Mouse (Mus musculus) kidney, postnatal 10 days (tissue): ENCODE measurements at regions not wholly inside any gene's neighbourhood (a gene's known extent, or its start where the extent isn't known, plus 50 kb on each side); places are given as distances from the start of the nearest gene placed in this dataset.
"Not testable (repeated sequence)": the region's sequence is repeated elsewhere in the genome, so short reads cannot be mapped to it uniquely, and the experiment has no call there.

Experiments
- DNase-seq: peaks from one replicate; pipeline ENCODE4 v3.0.0; 2021; ENCODE audit warnings: mixed read lengths

- DNase-seq = no peak
These were observed 139.9 kb downstream of the Sptssa start for GRCm38 (mm10) chr12:54516463-54516862.

DNA sequence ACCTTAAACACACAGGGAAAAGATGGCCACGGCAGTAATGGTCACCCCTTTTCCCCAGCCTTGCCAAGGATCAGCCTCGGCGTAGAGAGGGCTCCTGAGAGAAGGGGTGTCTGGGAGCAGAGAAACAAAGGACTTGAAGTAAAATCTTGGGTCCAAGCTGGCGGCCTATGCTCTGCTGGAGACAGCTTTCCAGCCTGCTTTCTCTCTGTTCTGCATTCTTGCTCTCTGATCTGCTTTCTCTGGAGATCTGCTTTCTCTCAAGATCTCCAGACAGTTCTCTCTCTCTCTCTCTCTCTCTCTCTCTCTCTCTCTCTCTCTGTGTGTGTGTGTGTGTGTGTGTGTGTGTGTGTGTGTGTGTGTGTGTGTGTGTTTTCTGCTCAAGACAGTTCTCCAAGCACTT is 140.3 kb downstream of the Sptssa start:
- DNase-seq = not testable (repeated sequence)

DNA sequence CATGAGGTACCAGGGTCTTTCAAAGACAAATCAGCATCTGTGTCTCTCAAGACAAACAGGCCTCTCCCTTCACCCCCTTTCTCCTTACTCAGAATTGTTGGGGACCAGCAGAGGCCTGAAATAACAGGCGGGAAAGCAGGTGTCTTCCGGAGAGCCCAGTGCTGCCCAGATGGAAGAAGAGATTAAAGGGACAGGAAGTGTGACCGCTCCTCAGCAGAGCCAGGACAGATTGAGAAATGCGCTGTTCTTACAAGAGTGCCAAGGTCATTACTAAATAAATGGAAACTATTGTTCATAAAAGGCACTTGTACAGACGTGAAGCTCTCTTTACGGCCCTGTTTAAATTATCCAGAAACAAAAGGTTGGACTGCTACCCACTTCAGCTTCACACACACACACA is 146.5 kb downstream of the Sptssa start:
- DNase-seq = peak; percentile 22

DNA sequence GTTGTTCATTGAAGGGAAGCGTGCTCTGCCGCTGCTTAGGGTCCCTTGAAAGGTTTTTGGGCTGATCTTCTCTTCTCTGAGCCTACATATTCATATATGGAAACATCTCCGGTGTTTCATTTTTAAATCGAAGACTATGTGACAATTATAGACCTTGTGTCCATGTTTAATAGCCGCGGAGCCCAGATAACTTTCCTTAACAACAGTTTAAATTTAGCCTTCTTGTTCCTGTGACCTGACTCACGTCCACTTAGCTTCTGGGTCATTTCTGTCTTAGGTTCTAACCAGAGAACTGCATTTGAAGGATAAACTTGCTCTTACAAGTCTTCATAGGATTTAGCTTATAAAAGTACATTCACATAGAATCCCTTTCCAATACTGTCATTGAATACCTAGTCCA is 153.6 kb downstream of the Sptssa start:
- no peak for DNase-seq

DNA sequence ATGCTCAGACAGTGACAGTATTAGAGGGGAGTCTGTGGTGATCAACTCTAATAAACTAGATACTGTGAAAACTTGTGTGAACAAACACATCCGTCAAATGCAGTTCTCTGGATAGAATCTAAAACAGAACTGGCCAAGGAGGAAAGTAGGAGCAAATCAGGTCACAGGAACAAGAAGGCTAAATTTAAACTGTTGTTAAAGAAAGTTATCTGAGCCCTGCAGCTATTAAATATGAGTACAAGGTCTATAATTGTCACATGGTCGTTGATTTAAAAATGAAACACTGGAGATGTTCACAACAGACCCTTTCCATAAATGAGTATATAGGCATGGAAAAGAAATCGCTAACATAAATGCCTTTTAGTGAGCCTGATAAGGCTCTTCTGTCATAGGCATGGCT is 156.4 kb downstream of the Sptssa start:
- DNase-seq = no peak

- DNase-seq = no peak
These were observed 160.5 kb downstream of the Sptssa start for GRCm38 (mm10) chr12:54495701-54496374.

DNA sequence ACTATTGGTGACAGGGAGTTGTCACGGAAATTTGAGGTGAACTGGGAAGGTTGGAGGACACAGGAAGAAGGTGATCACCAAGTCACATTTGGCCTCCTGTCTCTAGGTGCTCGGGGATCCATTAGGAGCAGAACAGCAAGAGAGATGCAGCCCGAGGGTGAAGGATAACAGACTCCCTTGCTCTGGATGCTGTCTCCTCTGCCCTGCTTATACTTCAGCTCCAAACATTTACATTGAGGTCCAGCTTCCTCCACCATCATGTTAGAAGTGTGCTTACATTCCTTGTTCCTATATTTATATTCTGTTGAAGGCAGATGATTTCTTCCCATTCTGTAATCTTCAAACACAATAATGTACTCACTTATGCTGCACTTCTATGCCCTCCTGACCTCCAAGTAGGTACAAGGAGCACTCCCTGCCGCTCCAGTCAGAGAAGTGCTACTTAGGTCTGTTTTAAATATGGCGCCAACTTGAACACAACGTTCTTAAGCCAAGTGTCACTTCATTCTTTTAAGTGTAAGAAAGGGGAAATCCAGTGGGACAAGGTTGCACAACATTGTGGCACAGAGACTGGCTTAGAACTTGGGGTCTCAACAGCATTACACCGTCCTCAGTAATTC is 161.5 kb downstream of the Sptssa start:
- no peak for DNase-seq

DNA sequence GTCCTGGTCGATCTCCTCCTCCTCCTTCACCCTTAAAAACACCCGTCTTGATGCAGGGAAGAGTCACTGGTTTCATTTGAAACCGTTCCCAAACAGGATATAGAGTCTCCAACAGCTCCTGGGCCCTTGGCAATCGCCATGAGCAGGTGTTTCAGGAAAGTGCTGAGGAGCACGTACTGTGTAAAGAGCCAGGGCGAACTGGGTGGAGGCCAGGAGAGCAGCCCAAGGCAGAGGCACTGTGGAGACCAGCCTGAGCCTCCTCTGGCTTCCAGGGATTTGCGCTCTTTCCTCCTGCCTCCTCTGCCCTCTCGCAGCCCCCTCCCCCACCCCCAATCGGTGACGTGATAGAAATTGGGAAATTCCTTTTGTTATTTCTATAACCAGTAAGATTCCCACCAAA is 163.6 kb downstream of the Sptssa start:
- peak; percentile 18 for DNase-seq

- no peak for DNase-seq
These were observed 165.9 kb downstream of the Sptssa start for GRCm38 (mm10) chr12:54490460-54490859.

- peak; percentile 87 for DNase-seq
These were observed 166.7 kb downstream of the Sptssa start for GRCm38 (mm10) chr12:54489675-54490074.

- DNase-seq = no peak
These were observed 168.7 kb downstream of the Sptssa start for GRCm38 (mm10) chr12:54487689-54488088.

DNA sequence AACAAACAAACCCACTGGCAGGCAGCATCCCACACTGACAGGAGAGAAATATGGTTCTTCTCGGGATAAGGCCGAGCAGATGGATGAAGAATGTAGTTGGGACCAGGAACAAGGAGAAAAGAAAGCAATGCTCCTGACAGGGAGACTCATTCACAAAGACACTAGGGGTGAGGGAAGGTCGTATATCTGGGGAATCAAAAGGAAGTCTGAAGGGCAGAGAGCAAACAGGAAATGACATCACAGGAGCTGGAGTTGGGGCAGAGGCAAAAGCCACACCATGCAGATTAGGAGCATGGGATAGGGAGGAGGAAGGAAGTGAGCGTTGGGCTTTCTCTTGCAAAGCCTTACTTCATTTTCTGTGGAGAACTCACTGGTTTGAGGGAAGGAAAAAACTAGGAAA is 174.4 kb downstream of the Sptssa start:
- peak; percentile 34 for DNase-seq

- peak; percentile 49 for DNase-seq
These were observed 176.5 kb downstream of the Sptssa start for GRCm38 (mm10) chr12:54479841-54480240.

DNA sequence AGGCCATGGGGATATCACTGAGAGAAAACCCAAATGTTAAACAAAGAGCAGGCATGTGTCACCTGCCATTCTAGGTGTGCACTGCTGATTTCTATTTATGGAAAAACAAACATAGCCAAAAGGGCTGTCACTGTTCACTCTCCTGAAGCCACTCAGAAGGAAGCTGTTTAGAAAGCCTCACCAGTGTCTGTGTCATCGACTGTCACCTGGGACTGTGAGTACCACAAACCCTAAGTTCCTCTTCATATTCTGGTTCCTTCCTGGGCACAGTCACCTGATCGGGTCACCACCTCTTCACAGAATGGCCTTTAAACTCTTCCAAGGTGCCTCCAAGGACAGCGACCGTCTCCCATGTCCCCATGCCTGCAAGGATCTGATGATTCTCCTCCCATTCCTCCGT is 183.5 kb downstream of the Sptssa start:
- DNase-seq = no peak

DNA sequence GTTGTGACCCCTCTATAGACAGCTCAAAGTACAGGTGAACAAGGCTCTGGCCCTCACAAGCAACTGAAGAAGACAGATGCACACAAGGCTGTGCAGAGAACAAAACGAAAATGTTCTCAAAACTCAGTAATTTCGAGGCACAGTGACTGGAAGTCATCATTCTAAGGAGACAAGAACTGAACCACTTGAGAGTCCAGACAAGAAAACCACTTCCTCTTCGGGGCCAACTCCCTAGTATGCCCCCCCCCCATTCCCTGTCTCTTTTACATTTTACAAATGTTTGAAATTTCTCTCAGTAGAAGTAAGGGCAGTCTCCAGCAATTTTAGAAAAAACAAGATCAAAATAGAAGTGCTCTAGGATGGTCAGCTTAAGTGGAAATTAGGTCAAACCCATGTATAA is 184.0 kb downstream of the Sptssa start:
- DNase-seq = no peak

GRCm38 (mm10) chr12:54467635-54468034 is 188.7 kb downstream of the Sptssa start:
- no peak for DNase-seq

GRCm38 (mm10) chr12:54463806-54464205 is 192.6 kb downstream of the Sptssa start:
- peak; percentile 28 for DNase-seq

DNA sequence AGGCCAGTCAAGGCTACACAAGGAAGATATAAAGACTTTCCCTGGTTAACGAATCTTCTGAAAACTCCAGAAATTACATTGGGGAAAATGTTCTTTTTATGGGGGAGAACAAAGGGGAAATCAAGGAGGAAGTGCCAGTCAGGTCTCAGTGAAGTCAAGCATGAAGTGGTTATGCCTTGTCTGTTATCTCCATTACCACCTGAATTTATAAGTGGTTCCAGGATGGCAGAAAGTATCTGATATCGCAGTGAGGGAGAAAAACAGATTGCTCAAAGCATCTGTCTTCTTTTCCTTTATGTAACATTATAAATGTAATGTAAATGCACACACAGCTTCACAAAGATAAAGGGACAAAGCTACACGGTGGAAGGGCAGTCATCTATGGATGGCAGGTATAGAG is 195.0 kb downstream of the Sptssa start:
- no peak for DNase-seq

DNA sequence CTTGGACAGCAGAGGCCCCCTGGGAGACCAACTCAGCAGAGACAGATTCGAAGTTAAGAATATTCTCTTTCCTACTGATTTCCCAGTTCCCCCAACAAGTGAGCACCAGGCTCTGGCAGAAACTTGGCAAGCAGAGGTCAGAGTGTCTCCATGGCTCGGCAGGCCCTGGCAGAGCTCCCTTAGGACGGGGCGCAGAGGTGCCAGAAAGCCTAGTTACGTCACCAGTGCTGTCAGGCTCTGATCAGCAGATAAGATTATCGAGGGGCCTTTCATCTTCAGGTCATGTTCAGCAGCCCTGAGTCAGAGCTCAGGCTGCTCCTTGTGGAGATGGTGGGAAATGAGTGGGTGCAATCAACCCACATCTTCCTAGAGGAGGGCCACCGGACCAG is 196.2 kb downstream of the Sptssa start:
- DNase-seq = no peak

- DNase-seq = no peak
These were observed 196.8 kb downstream of the Sptssa start for GRCm38 (mm10) chr12:54459462-54460134.

GRCm38 (mm10) chr12:54456731-54457130 is 199.6 kb downstream of the Sptssa start:
- DNase-seq = no peak

GRCm38 (mm10) chr12:54454606-54455005 is 201.8 kb downstream of the Sptssa start:
- no peak for DNase-seq

DNA sequence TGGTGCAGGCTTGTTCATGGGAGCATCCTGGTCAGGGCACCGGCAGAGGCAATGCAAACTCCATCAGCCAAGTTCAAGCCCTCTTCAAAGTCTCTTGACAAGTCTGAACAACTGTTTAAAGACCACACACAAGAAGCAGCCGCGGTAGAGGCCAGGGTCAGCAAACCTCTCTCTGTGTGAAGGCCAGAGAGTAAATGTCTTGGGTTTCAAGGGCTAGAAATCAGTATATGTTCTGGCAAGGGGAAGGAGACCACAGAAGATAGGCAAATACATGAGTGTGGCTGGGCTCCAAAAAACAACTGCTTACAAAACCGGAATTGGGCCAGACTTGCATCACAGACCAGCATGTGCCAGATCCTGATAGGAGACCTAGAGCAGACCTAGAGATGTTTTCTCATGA is 203.0 kb downstream of the Sptssa start:
- no peak for DNase-seq

GRCm38 (mm10) chr12:54450369-54450768 is 206.0 kb downstream of the Sptssa start:
- DNase-seq = no peak
